26 mouse cellular contexts compared by ENCODE assay signal in genomic region chr1:75572776-75573175, GRCm38 (mm10). TPM values are rescaled to one million over a fixed set of nuclear protein-coding genes. Genes with fewer than 3 reads are reported as not detected.
DNase-seq lines count a peak whose midpoint lies in the region; ATAC-seq and TF ChIP-seq lines count a peak whose summit lies in the region.
"Had no signal": no experiment of that assay in that cellular context is flagged by ENCODE, and none has a peak within 500 bp of the region (broad histone marks: within the 10 kb centered on the region; RNA-seq: fewer than 3 reads in every experiment).

No protein-coding gene starts in this region.

- H3K4me1 ChIP-seq in midbrain, postnatal 0 days (ENCODE audit: insufficient read depth, low read length): no peaks in the 10 kb centered on the region
- H3K4me1 ChIP-seq in midbrain, embryonic 16.5 days (ENCODE audit: control insufficient read depth, insufficient read depth, low read length): no peaks in the 10 kb centered on the region
- 0 out of 2 replicates have a peak, but pooled peaks cover 5% of the 10 kb centered on the region for H3K4me1 ChIP-seq in embryonic facial prominence, embryonic 10.5 days
- H3K4me1 ChIP-seq: forebrain, embryonic 12.5 days; kidney, embryonic 15.5 days; liver, embryonic 12.5 days; stomach, embryonic 15.5 days had no signal

- no peak overlapping the region for H3K27ac ChIP-seq in midbrain, postnatal 0 days (ENCODE audit: low read depth, low read length)
- no peak overlapping the region for H3K27ac ChIP-seq in midbrain, embryonic 16.5 days (ENCODE audit: low read length)
- H3K27ac ChIP-seq in embryonic facial prominence, embryonic 10.5 days (replicated peaks): no peak overlapping the region
- H3K27ac ChIP-seq: forebrain, embryonic 12.5 days; hindbrain, embryonic 14.5 days; kidney, embryonic 15.5 days; layer of hippocampus, adult 2 months; liver, embryonic 12.5 days; neural tube, embryonic 13.5 days; stomach, embryonic 15.5 days had no signal

- peak; percentile 54 for DNase-seq in midbrain, postnatal 0 days (ENCODE audit: low spot score)
- peak; percentile 86 to 93 for DNase-seq in cerebellum, adult 18-20 months
- peak; percentile 85 to 87 for DNase-seq in cerebellum, postnatal 10 days
- DNase-seq in kidney, postnatal 36 days: no peak
- DNase-seq in embryonic facial prominence, embryonic 10.5 days (ENCODE audit: low spot score): no peak
- DNase-seq in urinary bladder, postnatal 25 days (ENCODE audit: low spot score): no peak
- DNase-seq: adrenal gland, postnatal 36 days; B cell, adult 2 months; gastrocnemius, postnatal 25 days; heart, postnatal 36 days; kidney, adult 18-20 months; kidney, postnatal 25 days; liver, postnatal 0 days; lung, postnatal 36 days had no signal

- H3K27me3 ChIP-seq in midbrain, postnatal 0 days (ENCODE audit: insufficient read depth, low read length): no peaks in the 10 kb centered on the region
- no peaks in the 10 kb centered on the region for H3K27me3 ChIP-seq in midbrain, embryonic 16.5 days (ENCODE audit: control insufficient read depth, insufficient read depth, low read depth, low read length)
- peaks cover 4% of the 10 kb centered on the region; the same call in 1 of the 2 replicates for H3K27me3 ChIP-seq in embryonic facial prominence, embryonic 10.5 days (replicated peaks; ENCODE audit: low read depth, poor library complexity, severe bottlenecking)
- H3K27me3 ChIP-seq: forebrain, embryonic 12.5 days; neural tube, embryonic 13.5 days; stomach, embryonic 15.5 days had no signal

- no peaks in the 10 kb centered on the region for H3K36me3 ChIP-seq in midbrain, postnatal 0 days (ENCODE audit: insufficient read depth, low read length)
- H3K36me3 ChIP-seq in midbrain, embryonic 16.5 days (ENCODE audit: control insufficient read depth, insufficient read depth, low read length): no peaks in the 10 kb centered on the region
- H3K36me3 ChIP-seq in embryonic facial prominence, embryonic 10.5 days (replicated peaks): no peaks in the 10 kb centered on the region
- H3K36me3 ChIP-seq: forebrain, embryonic 12.5 days; kidney, embryonic 15.5 days; liver, embryonic 12.5 days; neural tube, embryonic 13.5 days; stomach, embryonic 15.5 days had no signal

- no peak overlapping the region for H3K4me2 ChIP-seq in midbrain, postnatal 0 days (ENCODE audit: low read depth, low read length, poor library complexity, severe bottlenecking)
- H3K4me2 ChIP-seq in midbrain, embryonic 16.5 days (ENCODE audit: low read length): no peak overlapping the region
- H3K4me2 ChIP-seq: forebrain, embryonic 12.5 days; heart, embryonic 11.5 days; hindbrain, embryonic 14.5 days; kidney, embryonic 15.5 days; liver, embryonic 12.5 days; midbrain, embryonic 11.5 days; neural tube, embryonic 13.5 days; stomach, embryonic 15.5 days had no signal

- ATAC-seq in midbrain, postnatal 0 days (ENCODE audit: low FRiP score): no peak
- ATAC-seq in midbrain, embryonic 16.5 days: no peak
- ATAC-seq: liver, embryonic 12.5 days; liver, postnatal 0 days had no signal

- H3K9ac ChIP-seq in midbrain, postnatal 0 days (replicated peaks; ENCODE audit: low read length, poor library complexity, severe bottlenecking): no peak overlapping the region
- no peak overlapping the region for H3K9ac ChIP-seq in midbrain, embryonic 16.5 days (ENCODE audit: low read depth, low read length)
- H3K9ac ChIP-seq: forebrain, embryonic 12.5 days; hindbrain, embryonic 14.5 days; kidney, embryonic 15.5 days; liver, embryonic 12.5 days; liver, postnatal 0 days; neural tube, embryonic 13.5 days; stomach, embryonic 15.5 days had no signal

- no peak overlapping the region for H3K4me3 ChIP-seq in midbrain, postnatal 0 days (ENCODE audit: low read depth, low read length)
- no peak overlapping the region for H3K4me3 ChIP-seq in midbrain, embryonic 16.5 days (ENCODE audit: low read depth, low read length)
- H3K4me3 ChIP-seq in embryonic facial prominence, embryonic 10.5 days: no peak overlapping the region
- H3K4me3 ChIP-seq: erythroblast, embryonic 14.5 days; forebrain, embryonic 12.5 days; kidney, embryonic 15.5 days; layer of hippocampus, adult 2 months; liver, embryonic 12.5 days; neural tube, embryonic 13.5 days; stomach, embryonic 15.5 days had no signal

- WGBS in midbrain, postnatal 0 days: 77% methylated on average over 6 of the region's 6 CpGs
- 84% methylated on average over 6 of the region's 6 CpGs for WGBS in midbrain, embryonic 16.5 days
- 84% methylated on average over 6 of the region's 6 CpGs for WGBS in embryonic facial prominence, embryonic 10.5 days

- no peak for TF ChIP-seq CTCF in midbrain, postnatal 0 days (IDR thresholded peaks at IDR 0.05)

- H3K9me3 ChIP-seq in midbrain, postnatal 0 days (ENCODE audit: low read length): no peaks in the 10 kb centered on the region
- H3K9me3 ChIP-seq in midbrain, embryonic 16.5 days (replicated peaks; ENCODE audit: control insufficient read depth, low read length, poor library complexity, severe bottlenecking): no peaks in the 10 kb centered on the region
- H3K9me3 ChIP-seq in embryonic facial prominence, embryonic 10.5 days: no peaks in the 10 kb centered on the region
- H3K9me3 ChIP-seq: forebrain, embryonic 12.5 days; kidney, embryonic 15.5 days; liver, embryonic 12.5 days; neural tube, embryonic 13.5 days; stomach, embryonic 15.5 days had no signal

RNA-seq across cellular contexts. Expression of gene Slc4a3, which starts 26.7 kb away (rescaled TPM):
- total RNA-seq in midbrain, postnatal 0 days (2014; rRNA removed): 172 and 179 TPM in 2 replicates
- 108 and 111 TPM in 2 replicates for polyA plus RNA-seq in midbrain, postnatal 0 days (2015; fragmentation: Nextera tagmentation; extraction: Ambion mirVana)
- 78.6 and 83.0 TPM in 2 replicates for polyA plus RNA-seq in midbrain, embryonic 16.5 days (2015; fragmentation: Nextera tagmentation; extraction: Ambion mirVana)
- 15.7 and 18.0 TPM in 2 replicates for polyA plus RNA-seq in embryonic facial prominence, embryonic 10.5 days (2016; fragmentation: Nextera tagmentation; extraction: Ambion mirVana)
- total RNA-seq: megakaryocyte, adult 5-6 weeks had no signal
- polyA plus RNA-seq: erythroblast, embryonic 14.5 days had no signal

RNA-seq across cellular contexts. Expression of gene Stk11ip, which starts 51.4 kb away (rescaled TPM):
- 28.8 and 32.7 TPM in 2 replicates for total RNA-seq in midbrain, postnatal 0 days (2014; rRNA removed)
- polyA plus RNA-seq in midbrain, postnatal 0 days (2015; fragmentation: Nextera tagmentation; extraction: Ambion mirVana): 15.6 and 16.9 TPM in 2 replicates
- 23.2 and 25.9 TPM in 2 replicates for polyA plus RNA-seq in midbrain, embryonic 16.5 days (2015; fragmentation: Nextera tagmentation; extraction: Ambion mirVana)
- polyA plus RNA-seq in embryonic facial prominence, embryonic 10.5 days (2016; fragmentation: Nextera tagmentation; extraction: Ambion mirVana): 31.7 and 33.4 TPM in 2 replicates

Comparison
In these comparisons a context has a peak if more than half of its experiments do, and no peak if none do; other contexts are left out.
1. DNase-seq: peak in midbrain, postnatal 0 days (single experiment), cerebellum, adult 18-20 months (2 of 2) and cerebellum, postnatal 10 days (2 of 2); none in kidney, postnatal 36 days (0 of 2), embryonic facial prominence, embryonic 10.5 days (single experiment) and urinary bladder, postnatal 25 days (single experiment).